Mouse (Mus musculus) urinary bladder, postnatal 25 days (tissue): ENCODE measurements at regions not wholly inside any gene's neighbourhood (a gene's known extent, or its start where the extent isn't known, plus 50 kb on each side); places are given as distances from the start of the nearest gene placed in this dataset.

ENCODE experiments used
- DNase-seq: peaks from one replicate; pipeline ENCODE4 v3.0.0; 2022; ENCODE audit warnings: low spot score

DNA sequence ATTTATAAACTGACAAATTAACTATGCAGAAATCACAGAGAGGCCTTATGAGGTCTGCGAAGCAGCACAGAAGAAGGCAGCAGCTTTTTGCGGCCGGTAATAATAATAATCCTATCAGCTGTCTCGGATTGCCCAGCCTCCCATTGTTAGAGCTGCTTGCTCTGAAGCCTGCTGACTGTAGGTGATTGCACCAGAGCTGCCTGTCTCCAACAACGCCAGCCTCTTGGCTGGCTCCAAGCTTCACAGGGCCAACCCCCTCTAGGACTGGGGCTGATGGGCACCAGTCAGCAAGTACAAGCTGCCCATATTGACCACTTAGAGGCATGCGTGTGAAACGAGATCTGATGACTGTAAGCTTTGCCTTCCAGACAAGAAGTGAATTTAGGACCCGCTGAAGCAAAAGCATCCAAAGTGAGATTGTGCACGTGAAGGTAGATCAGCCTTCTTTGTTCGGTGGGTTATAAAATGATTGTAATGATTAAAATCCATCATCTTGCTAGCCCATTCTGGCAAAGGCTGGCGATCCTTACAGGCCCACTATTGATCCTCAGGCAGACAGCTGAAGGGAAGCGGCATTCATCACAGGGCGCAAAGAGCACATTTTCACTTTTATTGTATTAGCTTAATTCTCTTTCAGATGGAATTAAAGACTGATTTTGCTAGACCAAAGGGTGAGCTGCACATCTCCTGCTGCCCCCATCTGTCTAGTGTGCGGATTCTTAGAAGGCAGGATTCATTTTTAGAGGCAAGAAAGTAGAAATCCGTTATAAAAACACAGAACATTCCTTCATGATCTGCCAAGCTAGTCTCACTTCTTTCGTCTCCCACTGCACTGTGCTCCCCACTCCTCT, 503.2 kb upstream of the Smim15 start:
- DNase-seq, result no peak

DNA sequence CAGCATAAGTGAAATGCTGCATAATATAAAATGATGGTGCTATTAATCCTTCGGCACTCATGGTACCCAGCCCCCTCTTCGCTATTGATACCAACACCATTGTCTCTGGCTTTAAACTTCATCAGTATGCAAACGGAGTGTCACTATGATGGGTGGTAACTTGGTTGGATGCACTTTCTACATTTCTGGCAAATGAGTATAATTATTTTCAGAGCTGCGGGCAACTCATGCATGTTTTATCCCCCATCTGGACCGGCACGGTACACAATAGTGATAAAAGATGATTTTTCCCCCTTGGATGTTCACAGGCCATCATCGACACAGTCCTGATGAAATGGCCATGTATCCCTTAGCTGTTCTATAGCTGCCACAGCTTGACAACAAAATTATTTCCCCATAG, 503.9 kb upstream of the Smim15 start:
- DNase-seq, result no peak

DNA sequence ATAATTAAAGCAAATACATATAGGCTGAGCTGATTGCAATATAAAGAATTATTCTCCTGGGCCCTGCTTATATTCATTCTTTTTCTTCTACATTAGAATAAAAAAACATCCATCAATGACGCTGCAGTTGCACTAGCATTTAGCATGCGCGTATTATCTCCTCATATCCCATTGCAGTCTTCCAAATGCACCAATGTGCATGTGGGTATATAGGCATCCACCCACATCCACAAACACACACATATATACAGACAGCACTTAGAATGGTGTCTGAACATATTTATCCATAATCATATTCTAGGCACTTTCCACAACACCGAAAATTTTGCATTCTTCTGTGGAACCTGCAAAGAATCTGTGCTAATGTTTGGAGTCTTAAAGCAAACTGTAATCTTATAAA, 504.4 kb upstream of the Smim15 start:
- DNase-seq, result no peak

DNA sequence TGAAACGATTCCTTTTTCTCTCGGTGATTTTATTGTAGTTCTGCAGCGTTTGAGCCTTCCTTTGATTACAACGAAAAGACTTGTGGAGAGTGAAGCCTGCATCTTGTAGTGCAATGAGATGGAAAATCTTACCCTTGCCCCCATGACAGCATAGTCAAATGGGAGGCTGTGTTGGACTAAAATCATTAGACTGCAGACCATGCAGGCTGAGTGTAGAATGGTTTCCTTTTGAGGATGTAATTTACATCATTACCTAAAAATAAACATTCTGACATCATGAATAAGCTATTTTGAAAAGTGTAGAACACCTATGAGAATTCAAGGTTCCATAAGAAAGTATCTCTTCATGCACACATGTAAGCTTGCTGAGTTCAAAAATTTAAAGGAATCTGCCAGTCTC, 504.9 kb upstream of the Smim15 start:
- DNase-seq, result no peak

DNA sequence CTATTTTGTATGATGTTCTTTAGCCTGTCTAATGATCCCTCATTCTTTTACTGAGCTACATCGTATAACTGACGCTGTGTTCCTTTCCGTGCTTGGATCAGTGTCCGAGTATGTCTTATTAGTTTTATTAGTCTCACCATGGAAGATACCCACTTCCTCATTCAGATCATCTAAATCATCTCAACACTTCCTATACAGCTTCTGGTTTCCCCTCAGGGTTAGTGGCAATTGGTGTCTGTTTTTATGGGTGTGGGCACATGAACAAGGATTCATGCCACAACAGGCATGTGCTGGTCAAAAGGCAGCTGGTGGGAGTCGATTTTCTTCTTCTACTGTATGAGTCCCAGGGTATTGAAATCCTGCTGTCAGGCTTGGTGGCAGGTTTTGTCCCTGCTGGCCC, 509.0 kb upstream of the Smim15 start:
- DNase-seq, result no peak

DNA sequence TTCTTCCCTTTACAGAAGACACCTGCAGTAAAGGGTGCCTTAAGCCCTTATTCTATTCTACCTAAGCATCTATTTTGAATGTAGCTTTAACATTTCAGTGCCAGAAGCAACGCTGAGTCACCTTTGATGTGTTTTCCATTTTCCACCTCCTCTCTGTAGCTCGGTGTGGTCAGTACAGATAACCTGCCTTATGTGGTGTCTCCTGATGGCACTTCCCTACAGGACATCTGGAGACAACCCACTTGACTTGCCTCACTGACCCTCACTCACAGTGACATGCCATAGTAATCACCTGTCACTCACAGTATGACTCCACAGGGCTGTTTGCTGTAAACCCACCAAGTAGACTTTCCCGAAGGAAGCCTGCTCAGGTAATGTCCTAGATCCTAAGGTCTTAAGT, 510.9 kb upstream of the Smim15 start:
- no peak for DNase-seq

DNA sequence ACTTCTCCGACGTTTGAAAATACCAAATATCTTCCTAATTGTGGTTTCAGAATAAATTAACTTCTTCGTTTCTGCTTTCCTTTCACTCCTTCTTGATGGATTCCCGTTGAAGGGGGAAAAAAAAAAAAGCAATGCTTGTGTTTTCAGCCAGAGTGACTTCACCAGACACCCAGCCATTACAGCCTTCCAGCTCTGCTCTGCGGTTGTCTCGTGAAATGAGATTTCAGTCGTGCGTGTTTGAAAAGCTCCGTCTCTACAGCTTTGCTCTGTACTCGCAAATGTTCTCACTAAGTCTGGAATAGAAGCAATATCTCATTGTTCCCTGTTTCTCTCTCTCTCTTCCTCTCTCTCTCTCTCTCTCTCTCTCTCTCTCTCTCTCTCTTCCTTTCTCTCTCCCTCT, 509.6 kb upstream of the Kif2a start:
- DNase-seq, result no peak

DNA sequence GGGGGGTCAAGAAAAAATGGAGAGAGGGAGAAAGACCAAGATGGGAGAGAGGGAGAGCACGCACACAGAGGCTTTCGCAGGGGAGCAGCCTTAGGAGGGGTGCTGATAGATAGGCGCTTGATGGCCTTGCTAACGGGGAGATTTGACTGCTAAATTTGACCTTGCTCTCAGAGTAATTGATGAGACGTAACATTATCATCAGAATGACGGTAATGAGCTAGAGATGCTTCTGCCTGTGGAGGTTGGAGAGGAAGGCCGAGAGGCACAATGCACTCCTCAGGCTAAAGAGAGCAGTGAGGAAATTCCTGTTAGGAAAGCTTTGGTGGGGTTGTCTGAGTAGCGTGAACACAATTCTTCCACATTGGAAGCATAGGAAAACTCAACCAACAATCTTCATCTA, 509.1 kb upstream of the Kif2a start:
- DNase-seq, result no peak

DNA sequence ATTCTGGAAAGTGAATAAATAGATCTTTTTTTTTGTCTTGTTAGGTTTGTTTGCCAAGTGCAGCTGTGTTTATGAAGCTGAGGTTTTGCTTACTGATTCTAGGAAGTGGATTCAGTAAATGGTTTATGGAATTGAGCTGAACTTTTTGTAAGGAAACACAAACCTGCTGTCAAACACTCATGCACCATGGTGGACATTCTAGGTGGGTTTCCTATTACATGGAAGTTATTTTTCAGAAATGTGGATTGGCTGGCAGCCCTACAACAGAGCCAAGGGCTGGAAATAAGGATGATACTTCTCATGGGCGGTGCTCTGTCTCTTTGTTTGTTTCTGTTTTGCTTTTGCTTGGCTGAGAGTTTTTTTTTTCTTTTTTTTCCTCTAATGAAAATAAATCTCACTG, 508.5 kb upstream of the Kif2a start:
- no peak for DNase-seq

DNA sequence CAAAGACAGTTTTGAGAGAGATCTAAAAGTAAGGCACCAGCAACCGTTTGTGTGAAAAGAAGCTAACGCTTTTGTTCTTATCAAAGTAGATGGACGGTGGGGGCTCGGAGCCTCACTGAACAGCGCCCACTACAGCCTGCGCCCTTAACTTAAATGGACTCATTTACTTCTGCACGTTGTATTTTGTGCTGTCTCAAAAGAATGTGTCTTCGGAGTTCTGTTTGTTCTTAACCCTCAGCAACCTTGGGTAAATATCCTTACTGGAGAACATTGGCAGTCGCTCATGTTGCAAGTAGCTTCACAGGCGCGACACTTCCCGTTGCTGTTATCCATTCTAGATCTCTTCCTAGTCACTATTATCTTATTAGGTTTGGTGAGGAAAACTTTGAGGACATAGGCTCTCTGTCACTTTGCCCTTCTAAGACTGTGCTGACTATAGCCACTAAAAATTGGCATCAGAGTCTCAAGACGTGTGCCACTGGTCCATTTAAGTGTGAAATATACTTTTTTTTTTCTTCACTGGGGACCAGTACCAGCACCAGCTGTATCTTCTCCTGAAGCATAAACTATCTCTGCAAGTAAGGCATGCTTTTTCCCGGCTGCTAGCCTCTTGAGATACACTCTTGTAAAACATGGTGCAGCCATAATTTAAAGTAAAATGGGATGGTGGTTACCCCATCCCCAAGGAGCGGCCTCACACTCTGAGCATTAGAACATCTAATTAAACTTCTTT, 507.0 kb upstream of the Kif2a start:
- no peak for DNase-seq

DNA sequence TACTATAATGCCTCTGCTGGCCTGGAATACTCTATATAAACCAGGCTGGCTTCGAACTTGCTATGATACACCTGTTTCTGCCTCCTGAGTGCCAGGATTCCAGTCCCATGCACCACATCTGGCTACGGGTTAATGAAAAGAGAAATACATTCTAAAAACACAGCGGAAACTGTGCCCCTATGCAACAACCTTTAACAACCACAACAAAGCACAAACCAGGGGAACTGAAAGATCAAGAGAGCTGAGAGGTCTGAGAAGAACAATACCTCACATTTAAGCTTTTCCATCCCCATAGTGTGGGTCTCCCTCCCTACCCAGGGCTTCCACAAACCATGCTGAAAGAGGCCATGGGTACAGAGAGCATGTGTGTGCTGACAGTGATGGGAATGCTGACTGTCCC, 501.0 kb upstream of the Kif2a start:
- DNase-seq, result no peak

DNA sequence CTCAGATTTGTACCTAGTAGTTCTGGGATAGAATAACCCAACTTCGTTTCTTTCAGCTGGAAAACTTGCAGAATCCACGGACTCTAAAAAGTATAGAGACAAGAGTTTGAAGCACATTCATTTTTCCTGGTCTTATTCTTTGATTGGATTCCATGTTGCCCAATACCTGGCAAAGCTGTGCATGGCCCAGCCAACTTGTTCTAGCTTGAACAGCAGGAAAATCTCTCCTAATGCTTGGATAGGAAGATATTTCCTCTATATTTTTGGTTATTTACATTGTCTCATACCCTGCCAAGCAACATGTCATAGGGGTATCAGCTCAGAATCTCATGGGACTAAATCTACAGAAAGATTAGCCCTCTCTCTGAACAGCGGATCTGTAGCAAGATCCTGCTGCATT, 492.3 kb upstream of the Kif2a start:
- no peak for DNase-seq

DNA sequence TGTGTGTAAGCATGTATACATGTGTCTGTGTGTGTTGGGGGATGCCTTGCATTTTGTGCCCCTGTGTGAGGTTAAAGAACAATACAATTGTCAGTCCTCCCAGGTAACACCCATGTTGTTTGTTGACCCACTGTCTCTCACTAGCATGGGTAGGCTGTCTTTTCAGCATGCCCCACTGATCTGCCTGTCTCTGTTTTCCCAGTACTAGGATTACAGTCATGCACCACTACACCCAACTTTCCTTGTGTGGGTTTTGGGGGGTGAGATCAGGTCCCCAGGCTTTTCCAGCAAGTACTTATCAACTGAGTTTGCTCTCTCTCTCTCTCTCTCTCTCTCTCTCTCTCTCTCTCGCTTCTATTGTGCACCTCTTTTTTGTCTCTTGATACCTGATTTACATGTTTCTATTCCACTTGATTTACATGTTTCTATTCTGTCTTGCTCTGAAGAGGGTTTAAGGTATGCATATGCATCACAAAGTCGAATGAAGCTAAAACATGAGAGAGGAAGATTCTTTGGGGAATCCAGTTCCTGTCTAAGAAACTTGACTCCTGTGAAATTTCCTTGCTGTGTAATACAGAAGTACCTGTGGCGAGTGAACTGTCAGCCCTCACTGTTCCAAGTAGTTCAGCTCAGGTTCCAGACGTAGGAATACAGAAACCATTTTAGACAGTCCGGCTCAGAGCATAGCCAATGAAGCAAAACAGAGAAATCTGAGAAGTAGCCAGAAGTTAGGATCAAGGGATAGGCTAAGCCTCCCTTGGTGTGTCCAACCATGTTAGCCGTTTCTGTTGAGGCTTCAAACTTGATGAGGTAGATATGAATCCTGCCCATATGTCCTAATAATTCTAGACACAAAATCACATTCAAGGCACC, 491.6 kb upstream of the Kif2a start:
- DNase-seq, result no peak

DNA sequence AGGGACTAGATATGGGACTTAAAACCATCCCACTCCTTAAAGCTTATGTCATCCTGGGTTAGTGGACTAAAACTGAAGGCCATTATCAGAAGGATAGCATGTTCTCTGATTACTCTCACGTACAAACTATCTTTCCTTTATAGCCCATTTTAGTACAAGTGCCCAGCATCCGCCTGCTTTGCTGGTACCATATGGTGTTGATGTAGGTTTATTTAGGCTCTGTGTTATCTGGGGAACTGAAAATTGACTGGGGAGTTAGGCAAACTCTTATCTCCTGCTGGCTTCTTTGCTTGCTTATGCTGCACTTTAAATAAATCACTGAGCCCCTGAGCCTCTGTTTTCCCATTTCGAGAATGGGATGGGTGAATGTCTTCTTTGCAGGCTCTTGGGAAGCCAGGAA, 485.4 kb upstream of the Kif2a start:
- no peak for DNase-seq

DNA sequence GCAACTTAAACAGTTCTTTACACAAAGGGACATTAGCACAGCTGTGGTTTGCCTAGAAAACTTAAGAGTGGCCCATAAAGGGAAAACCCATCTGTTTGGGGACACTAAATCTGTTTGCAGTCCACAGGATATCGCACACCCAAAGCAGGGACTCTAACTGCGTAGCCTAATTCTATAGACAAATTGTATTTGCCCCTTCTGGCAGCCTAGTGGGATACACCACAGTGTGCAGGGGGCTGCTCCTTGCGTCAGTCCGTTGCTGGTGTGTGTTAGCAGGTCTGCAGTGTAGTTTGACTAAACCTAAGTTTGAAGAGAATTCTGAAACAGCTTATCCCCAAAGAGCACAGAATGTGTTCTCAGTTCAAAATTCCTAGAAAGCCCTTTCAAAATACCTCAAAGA, 484.9 kb upstream of the Kif2a start:
- no peak for DNase-seq

DNA sequence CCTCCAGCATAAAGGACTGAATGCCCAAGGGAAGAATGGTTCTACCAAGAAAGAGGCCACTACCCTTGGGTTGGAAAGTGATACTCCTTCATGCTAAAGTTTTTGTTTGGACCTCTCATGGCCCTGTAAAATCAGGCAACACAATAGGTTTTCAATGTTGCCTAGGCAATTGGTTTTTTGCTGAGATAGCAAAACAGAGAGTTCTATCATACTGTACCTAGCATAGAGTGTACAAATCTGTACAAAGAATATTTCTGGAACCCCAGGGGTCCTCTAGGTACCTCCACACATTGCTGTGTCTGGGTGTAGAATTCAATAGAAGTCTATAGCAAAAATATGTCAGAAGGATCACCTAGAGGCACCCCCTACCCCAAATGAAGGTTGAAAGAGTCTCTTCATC, 483.4 kb upstream of the Kif2a start:
- DNase-seq, result no peak

DNA sequence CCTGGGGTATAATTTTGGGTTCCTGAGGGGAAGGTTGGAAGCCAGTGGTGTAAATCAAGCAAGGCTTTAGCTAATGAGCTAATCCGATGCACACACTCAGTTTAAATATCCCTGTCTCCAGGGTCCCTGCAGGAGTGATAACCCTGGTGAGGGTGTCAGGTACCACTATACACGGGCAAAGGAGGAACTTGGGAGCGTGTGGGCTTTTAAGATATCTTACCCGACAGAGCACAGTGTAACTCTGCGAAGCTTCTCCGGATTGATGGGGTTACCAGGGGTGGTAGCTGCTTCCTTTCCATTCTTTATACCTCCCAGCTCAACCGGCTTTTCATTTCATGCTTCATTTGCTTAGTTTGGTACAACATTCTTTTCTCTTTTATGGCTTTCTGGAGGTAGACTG, 480.3 kb upstream of the Kif2a start:
- no peak for DNase-seq

DNA sequence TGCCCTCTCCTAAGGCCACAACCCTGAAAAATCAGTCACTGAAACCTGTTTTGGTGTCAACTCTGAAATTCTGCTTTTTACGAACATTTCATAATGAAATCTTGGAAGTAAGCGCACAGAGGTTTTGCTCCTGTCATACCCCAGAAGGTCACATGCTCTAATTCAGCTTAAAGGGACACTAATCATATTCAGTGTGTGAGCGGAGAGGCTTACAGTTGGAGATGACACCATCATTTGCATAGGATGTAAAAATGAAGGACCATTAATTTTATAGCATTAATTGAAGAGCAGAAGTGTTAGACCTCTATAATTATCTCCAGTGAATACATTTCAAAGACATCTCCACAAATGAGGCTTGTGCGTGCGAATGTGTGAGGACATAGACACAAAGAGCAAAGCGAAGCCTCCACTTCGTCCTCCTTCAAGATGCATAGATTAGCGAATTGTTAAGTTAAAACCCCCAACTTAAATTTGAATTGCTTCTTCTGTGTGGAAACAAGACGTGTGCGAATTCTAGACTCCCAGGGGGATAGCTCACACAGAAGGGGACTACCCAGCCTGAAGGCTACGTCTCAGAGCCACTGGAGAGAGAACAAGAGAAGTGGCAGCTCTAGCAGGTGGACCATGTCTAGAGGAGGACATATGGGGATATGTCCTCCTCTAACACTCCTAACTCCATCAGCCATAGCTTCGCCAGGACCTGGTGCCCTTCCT, 479.0 kb upstream of the Kif2a start:
- DNase-seq, result no peak

DNA sequence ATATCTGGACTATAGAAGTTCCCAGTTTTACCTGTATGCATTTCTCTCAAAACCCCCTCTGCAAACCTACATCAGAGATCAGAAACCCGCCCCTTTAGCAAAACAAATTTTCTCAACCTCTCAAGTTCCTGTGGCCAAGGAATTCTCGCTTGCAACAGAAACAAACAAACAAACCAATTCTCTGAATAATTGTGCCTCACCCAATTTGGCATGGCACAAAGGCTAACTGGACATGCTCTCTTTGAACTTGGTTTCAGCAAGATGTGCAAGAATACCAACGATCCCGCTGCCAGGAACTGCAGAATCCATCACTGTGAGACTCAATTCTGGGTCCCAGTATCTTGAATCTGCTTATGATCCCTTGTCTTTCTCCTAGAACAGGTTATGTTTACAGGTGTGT, 477.4 kb upstream of the Kif2a start:
- no peak for DNase-seq

DNA sequence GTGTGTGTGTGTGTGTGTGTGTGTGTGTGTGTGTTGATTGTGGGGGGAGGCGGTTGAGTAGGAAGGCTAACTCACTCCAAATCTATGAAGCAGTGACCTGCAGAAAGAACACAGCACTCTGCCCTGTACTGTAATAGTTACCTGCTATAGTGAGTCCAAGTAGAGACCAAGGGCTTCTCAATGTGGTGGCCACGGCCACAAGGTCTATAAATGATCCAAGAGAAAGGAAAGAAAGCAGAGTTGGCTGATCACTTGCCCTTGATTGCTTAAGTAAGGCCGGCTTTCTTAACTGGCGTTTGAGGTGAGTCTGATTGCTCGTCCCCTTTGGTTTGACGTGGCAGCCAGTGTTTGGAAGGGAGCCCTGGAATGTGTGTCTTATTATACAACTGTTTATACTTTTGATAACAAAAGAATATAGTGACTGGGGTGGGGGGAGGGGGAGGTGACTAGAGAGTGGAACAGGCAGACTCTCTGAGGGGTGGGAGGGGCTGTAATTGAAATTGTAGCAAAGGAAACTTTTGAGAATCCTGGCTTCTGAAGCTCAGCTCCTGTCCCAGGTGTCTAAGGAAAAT, 473.3 kb upstream of the Kif2a start:
- DNase-seq, result no peak

DNA sequence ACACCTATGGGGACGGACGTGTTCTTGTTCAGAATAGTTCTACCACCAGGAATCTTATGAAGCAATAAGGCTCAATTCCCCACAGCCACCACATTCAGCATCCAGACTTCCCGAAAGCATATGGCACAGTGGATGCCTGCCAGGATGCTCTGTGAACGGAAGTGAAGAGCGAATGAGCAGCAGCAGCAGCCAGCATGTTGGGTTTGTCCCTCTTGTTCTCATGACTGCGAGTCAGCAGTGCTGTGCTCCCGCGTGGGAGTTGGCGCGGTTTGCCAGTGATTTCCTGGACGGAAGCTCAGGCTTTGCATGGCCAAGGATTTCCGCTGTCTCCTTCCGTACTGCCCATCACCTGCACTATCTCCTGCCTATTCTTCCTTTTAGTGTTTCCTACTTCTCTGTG, 471.8 kb upstream of the Kif2a start:
- peak; percentile 14 for DNase-seq

DNA sequence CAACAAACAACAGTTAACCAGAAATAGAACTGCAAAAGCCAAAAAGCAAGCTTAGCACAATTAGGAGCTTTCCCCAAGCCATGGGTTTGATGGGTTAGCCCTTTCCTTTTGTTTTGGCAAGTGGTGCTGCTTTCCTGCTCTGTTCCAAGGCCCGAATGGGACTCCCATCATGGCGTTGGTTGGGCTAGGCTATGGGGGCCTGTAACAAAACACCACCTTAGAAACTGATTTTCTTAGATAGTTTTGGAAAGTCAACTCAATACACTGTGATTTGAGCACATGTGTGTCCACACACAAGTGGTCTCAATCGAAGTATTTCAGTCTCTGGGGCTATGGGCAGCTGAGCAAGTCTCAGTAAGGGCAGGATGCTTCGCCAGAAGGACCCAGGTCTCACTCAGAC, 470.5 kb upstream of the Kif2a start:
- DNase-seq, result no peak
